Mouse (Mus musculus): ENCODE data around the gene Asb18. TPM values are rescaled to one million over a fixed set of nuclear protein-coding genes. Genes with fewer than 3 reads are reported as not detected.
A peak's percentile ranks its signal among the peaks of the same experiment; 100 is the strongest.

Asb18 gene
- not detected in 2 replicates for total RNA-seq (2015)
- total RNA-seq (2017) = not detected in 2 replicates

- ATAC-seq (replicated peaks; ENCODE audit: poor library complexity) = no peak
Observed at GRCm38 (mm10) chr1:90014446-90014845, at the start of gene Asb18. Gene Asb18 (minus strand): TSS chr1:90014666.

GRCm38 (mm10) chr1:90060599-90060998, 46.1 kb upstream of the Asb18 start:
- peak; percentile 69 for ATAC-seq (replicated peaks; ENCODE audit: poor library complexity)

- no peak for ATAC-seq (replicated peaks; ENCODE audit: poor library complexity)
Observed at GRCm38 (mm10) chr1:90060054-90060453, 45.6 kb upstream of the Asb18 start.

GRCm38 (mm10) chr1:90054991-90055390, 40.5 kb upstream of the Asb18 start:
- no peak for ATAC-seq (replicated peaks; ENCODE audit: poor library complexity)

GRCm38 (mm10) chr1:90051347-90051746, 36.9 kb upstream of the Asb18 start:
- peak; percentile 46; the same call in 1 of the 2 replicates for ATAC-seq (replicated peaks; ENCODE audit: poor library complexity)

- no peak for ATAC-seq (replicated peaks; ENCODE audit: poor library complexity)
Observed at GRCm38 (mm10) chr1:90050046-90050739, 35.7 kb upstream of the Asb18 start.

- ATAC-seq (replicated peaks; ENCODE audit: poor library complexity) = no peak
Observed at GRCm38 (mm10) chr1:90028305-90028704, 13.8 kb upstream of the Asb18 start.

- ATAC-seq (replicated peaks; ENCODE audit: poor library complexity) = peak; percentile 80
Observed at GRCm38 (mm10) chr1:90026945-90027344, 12.5 kb upstream of the Asb18 start.

GRCm38 (mm10) chr1:90020336-90020735, 5.9 kb upstream of the Asb18 start:
- ATAC-seq (replicated peaks; ENCODE audit: poor library complexity) = no peak

GRCm38 (mm10) chr1:90018071-90018470, 3.6 kb upstream of the Asb18 start:
- ATAC-seq (replicated peaks; ENCODE audit: poor library complexity) = no peak

GRCm38 (mm10) chr1:90013273-90013672, 1.2 kb downstream of the Asb18 start:
- ATAC-seq (replicated peaks; ENCODE audit: poor library complexity) = no peak

- ATAC-seq (replicated peaks; ENCODE audit: poor library complexity) = no peak
Observed at GRCm38 (mm10) chr1:90012850-90013249, 1.6 kb downstream of the Asb18 start.

GRCm38 (mm10) chr1:90012168-90012567, 2.3 kb downstream of the Asb18 start:
- no peak for ATAC-seq (replicated peaks; ENCODE audit: poor library complexity)

GRCm38 (mm10) chr1:90010077-90010476, 4.4 kb downstream of the Asb18 start:
- no peak for ATAC-seq (replicated peaks; ENCODE audit: poor library complexity)

- no peak for ATAC-seq (replicated peaks; ENCODE audit: poor library complexity)
Observed at GRCm38 (mm10) chr1:90009188-90009587, 5.3 kb downstream of the Asb18 start.

- no peak for ATAC-seq (replicated peaks; ENCODE audit: poor library complexity)
Observed at GRCm38 (mm10) chr1:90006666-90007065, 7.8 kb downstream of the Asb18 start.

- ATAC-seq (replicated peaks; ENCODE audit: poor library complexity) = no peak
Observed at GRCm38 (mm10) chr1:90000981-90001380, 13.5 kb downstream of the Asb18 start.

- ATAC-seq (replicated peaks; ENCODE audit: poor library complexity) = no peak
Observed at GRCm38 (mm10) chr1:89999858-90000257, 14.6 kb downstream of the Asb18 start.

GRCm38 (mm10) chr1:89998696-89999095, 15.8 kb downstream of the Asb18 start:
- no peak for ATAC-seq (replicated peaks; ENCODE audit: poor library complexity)

GRCm38 (mm10) chr1:89998076-89998475, 16.4 kb downstream of the Asb18 start:
- no peak for ATAC-seq (replicated peaks; ENCODE audit: poor library complexity)

- ATAC-seq (replicated peaks; ENCODE audit: poor library complexity) = no peak
Observed at GRCm38 (mm10) chr1:89992256-89992655, 22.2 kb downstream of the Asb18 start.

GRCm38 (mm10) chr1:89977261-89977660, 37.2 kb downstream of the Asb18 start:
- no peak for ATAC-seq (replicated peaks; ENCODE audit: poor library complexity)

GRCm38 (mm10) chr1:89976411-89976810, 38.1 kb downstream of the Asb18 start:
- ATAC-seq (replicated peaks; ENCODE audit: poor library complexity) = no peak
